Mouse (Mus musculus) hindbrain, embryonic 14.5 days (tissue): ENCODE results near the gene Cpeb3. TPM values are rescaled to one million over a fixed set of nuclear protein-coding genes. Genes with fewer than 3 reads are reported as not detected.
"Not testable (repeated sequence)": the region's sequence is repeated elsewhere in the genome, so short reads cannot be mapped to it uniquely, and the experiment has no call there.

Experiments used
- ATAC-seq: fragments of 200-750 bp; cut with Nextera tagmentation; 2 replicates; pipeline ENCODE4 v1.8.0; 2017; ENCODE audit warnings: moderate number of reproducible peaks, mild to moderate bottlenecking, moderate TSS enrichment, moderate library complexity; ENCODE audit not compliant: low FRiP score
- DNase-seq: peaks from one replicate; pipeline ENCODE4 v3.0.0-alpha.2; 2015; ENCODE audit warnings: low spot score
- H3K27ac ChIP-seq: fragments of 300-500 bp; sonication (generic); 2 replicates; pipeline ENCODE4 v1.5.1; 2014; ENCODE audit warnings: mild to moderate bottlenecking, moderate library complexity
- H3K27me3 ChIP-seq: fragments of 300-500 bp; sonication (generic); 2 replicates; pipeline ENCODE4 v1.6.1; 2014; ENCODE audit warnings: mild to moderate bottlenecking, low read length, mixed read lengths; ENCODE audit not compliant: control insufficient read depth, insufficient read depth
- H3K36me3 ChIP-seq: fragments of 300-500 bp; sonication (generic); replicated peaks from 2 replicates; pipeline ENCODE4 v1.6.1; 2014; ENCODE audit not compliant: control insufficient read depth, insufficient read depth
- H3K4me1 ChIP-seq: fragments of 300-500 bp; sonication (generic); replicated peaks from 2 replicates; pipeline ENCODE4 v1.6.1; 2014; ENCODE audit warnings: antibody characterized with exemption, low read length, mixed read lengths; ENCODE audit not compliant: control insufficient read depth, insufficient read depth
- H3K4me2 ChIP-seq: fragments of 300-500 bp; sonication (generic); replicated peaks from 2 replicates; pipeline ENCODE4 v1.6.1; 2014; ENCODE audit warnings: mild to moderate bottlenecking, moderate library complexity
- H3K4me3 ChIP-seq: fragments of 300-500 bp; sonication (generic); replicated peaks from 2 replicates; pipeline ENCODE4 v1.5.1; 2014; ENCODE audit warnings: mild to moderate bottlenecking, low read length
- H3K9ac ChIP-seq: fragments of 300-500 bp; sonication (generic); 2 replicates; pipeline ENCODE4 v1.6.1; 2014
- H3K9me3 ChIP-seq: fragments of 300-500 bp; sonication (generic); 2 replicates; pipeline ENCODE4 v1.6.1; 2016; ENCODE audit warnings: low read length; ENCODE audit not compliant: control insufficient read depth
- WGBS: fragments of 180-500 bp; shearing (Covaris S2); extraction: QIAGEN DNeasy Blood & Tissue Kit; methylation state at CpG from one replicate; pipeline ENCODE4 v1.1.7; 2014; 5-methylcytosine and 5-hydroxymethylcytosine counted together
- polyA plus RNA-seq: library from polyadenylated mRNA; unstranded; fragments of >200 nt; fragmentation: Nextera tagmentation; extraction: Ambion mirVana; gene quantifications from 2 replicates; pipeline ENCODE4 v1.2.1, GENCODE M21; 2014

Gene Cpeb3
- polyA plus RNA-seq, 1 experiment from 2014 or later = 10.8 TPM

DNA sequence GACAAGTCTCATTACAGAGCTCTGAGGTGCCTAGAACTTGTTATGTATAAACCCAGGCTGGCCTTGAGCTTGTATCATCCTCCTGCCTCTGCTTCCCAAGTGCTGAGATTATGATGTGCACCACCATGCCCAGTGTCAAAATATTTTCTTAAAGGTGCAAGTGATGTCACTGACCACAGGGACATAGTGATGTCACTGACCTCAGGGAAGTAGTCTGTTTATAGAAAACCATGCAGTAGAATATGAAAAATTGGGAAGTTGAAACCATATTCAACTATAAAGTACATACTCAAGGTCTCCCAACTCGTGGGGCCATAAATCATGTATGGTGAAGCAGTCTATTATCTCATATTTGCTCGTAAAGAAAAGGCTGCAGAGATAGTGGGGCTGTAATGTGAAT, 71.3 kb downstream of the Cpeb3 start:
- H3K9ac ChIP-seq = no peak overlapping the region
- no peak overlapping the region for H3K4me3 ChIP-seq
- H3K36me3 ChIP-seq = no peaks in the 10 kb centered on the region
- 75% methylated on average over 2 of the region's 2 CpGs for WGBS
- no peak overlapping the region for H3K27ac ChIP-seq
- H3K9me3 ChIP-seq = no peaks in the 10 kb centered on the region
- ATAC-seq (no peak), DNase-seq (no peak)
- H3K4me2 ChIP-seq = no peak overlapping the region
- no peaks in the 10 kb centered on the region for H3K4me1 ChIP-seq
- no peaks in the 10 kb centered on the region for H3K27me3 ChIP-seq

DNA sequence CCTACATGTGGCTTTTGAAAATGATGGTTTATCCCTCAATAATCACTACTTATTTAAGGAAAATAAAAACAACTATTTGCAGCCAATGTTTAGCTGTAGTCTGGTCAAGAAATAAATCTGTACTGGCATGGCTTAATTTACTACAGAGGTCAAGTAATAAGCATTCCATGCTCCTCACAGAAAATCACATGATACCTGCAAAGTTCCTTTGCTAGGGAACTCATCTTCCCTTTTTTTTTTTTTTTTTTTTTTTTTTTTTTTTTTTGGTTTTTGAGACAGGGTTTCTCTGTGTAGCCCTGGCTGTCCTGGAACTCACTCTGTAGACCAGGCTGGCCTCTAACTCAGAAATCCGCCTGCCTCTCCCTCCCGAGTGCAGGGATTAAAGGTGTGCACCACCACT, 72.9 kb downstream of the Cpeb3 start:
- H3K27me3 ChIP-seq, H3K4me1 ChIP-seq, H3K4me3 ChIP-seq, H3K9me3 ChIP-seq, H3K4me2 ChIP-seq, H3K36me3 ChIP-seq, ATAC-seq, DNase-seq, H3K27ac ChIP-seq, H3K9ac ChIP-seq: not testable (repeated sequence)
- WGBS = 100% methylated on average over 2 of the region's 2 CpGs

DNA sequence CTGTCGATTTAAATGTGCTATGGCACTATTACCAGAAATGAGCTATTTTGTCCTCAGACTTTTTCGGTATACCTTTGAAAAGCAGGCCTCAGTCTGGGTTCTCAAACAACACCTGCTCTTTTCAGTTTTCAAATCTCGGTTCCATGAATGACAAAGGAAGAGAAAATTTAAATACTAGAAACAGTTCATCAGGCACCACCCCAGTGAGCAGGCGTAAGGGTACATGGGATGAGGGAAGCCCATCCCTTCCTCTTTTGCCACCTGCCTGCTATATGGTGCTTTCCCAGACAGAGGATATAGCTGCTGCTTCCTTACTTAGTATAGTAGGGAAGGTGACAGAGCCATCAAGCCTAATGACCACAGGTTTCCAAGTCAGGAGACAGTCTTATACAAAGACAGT, 74.7 kb downstream of the Cpeb3 start:
- no peak overlapping the region for H3K4me3 ChIP-seq
- no peak for ATAC-seq
- H3K4me1 ChIP-seq = no peaks in the 10 kb centered on the region
- WGBS = 91% methylated on average over 4 of the region's 4 CpGs
- no peak overlapping the region for H3K9ac ChIP-seq
- H3K9me3 ChIP-seq = no peaks in the 10 kb centered on the region
- no peaks in the 10 kb centered on the region for H3K36me3 ChIP-seq
- no peak for DNase-seq
- H3K4me2 ChIP-seq = no peak overlapping the region
- no peaks in the 10 kb centered on the region for H3K27me3 ChIP-seq
- H3K27ac ChIP-seq = no peak overlapping the region

DNA sequence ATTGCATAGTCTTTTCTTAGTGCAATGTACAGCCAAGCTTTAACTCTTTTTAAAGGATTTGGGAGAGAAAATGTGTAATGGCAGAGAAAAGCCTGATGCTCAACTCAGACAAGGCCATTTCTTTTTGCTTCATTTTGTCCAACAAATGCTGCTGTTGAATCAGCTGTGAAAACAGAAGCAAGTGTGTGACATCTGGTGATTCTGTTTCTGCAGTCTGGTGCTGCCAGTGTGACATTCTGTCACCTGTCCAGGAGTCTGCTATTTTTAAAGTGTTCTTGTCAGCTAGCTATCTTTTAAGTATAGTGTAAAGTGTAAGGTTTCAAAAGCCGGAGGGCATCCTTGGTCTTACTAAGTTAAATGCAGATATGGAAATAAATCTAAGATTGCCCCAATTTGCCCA, 76.7 kb downstream of the Cpeb3 start:
- ATAC-seq = no peak
- no peak overlapping the region for H3K27ac ChIP-seq
- DNase-seq = no peak
- no peaks in the 10 kb centered on the region for H3K4me1 ChIP-seq
- no peaks in the 10 kb centered on the region for H3K36me3 ChIP-seq
- H3K4me2 ChIP-seq = no peak overlapping the region
- H3K4me3 ChIP-seq = no peak overlapping the region
- no peak overlapping the region for H3K9ac ChIP-seq
- 93% methylated on average over 1 of the region's 1 CpGs for WGBS
- H3K27me3 ChIP-seq = no peaks in the 10 kb centered on the region
- no peaks in the 10 kb centered on the region for H3K9me3 ChIP-seq

DNA sequence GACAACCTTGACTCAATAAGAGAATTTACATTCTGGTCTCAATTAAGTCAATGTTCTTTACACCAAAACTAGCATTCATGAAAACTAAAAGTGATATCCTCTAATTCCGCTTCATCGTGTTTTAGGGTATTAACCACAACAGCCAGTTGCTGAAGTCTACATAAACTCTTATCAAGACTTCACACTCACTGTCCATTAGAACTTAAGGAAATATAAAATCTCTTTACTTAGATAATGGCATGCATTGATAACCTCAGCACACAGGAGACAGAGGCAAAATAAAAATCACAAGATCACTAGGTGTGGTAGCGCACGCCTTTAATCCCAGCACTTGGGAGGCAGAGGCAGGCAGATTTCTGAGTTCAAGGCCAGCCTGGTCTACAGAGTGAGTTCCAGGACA, 79.9 kb downstream of the Cpeb3 start:
- Histone ChIP-seq H3K27me3 (no peaks in the 10 kb centered on the region), H3K9me3 (no peaks in the 10 kb centered on the region), H3K9ac (no peak overlapping the region), H3K4me1 (no peaks in the 10 kb centered on the region), H3K4me2 (no peak overlapping the region), H3K4me3 (no peak overlapping the region), H3K27ac (no peak overlapping the region), H3K36me3 (peaks cover 3% of the 10 kb centered on the region; the same call in 1 of the 2 replicates)
- ATAC-seq (no peak), DNase-seq (no peak)
- 98% methylated on average over 4 of the region's 4 CpGs for WGBS

DNA sequence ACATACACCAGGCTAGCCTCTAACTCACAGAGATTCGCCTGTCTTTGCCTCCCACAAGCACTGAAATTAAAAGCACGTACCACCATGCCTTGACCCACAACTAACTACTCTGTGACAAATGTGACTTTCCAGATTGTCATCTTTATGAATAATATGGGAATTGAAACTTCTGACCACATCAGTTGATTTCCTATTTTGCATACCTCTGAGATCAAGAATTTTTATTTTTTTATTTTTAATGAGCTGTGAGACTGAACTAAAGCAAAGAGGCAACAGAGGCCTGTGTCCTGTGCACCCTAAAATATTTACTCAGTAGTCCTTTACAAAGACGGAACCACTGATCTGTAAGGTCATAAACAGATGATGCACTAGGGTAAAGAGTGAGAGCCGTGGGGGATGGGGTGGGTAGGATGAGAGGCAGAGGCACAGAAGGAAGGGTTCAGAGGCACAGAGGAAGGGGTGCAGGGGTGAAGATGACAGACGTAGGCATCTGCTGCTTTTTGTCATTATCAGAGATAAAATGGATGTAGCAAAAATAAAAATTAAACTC, 81.3 kb downstream of the Cpeb3 start:
- WGBS = 78% methylated on average over 5 of the region's 5 CpGs
- DNase-seq (no peak), ATAC-seq (no peak)
- Histone ChIP-seq H3K36me3 (peaks cover 3% of the 10 kb centered on the region; the same call in 1 of the 2 replicates), H3K4me2 (no peak overlapping the region), H3K4me1 (no peaks in the 10 kb centered on the region), H3K4me3 (no peak overlapping the region), H3K27me3 (no peaks in the 10 kb centered on the region), H3K27ac (no peak overlapping the region), H3K9me3 (no peaks in the 10 kb centered on the region), H3K9ac (no peak overlapping the region)

DNA sequence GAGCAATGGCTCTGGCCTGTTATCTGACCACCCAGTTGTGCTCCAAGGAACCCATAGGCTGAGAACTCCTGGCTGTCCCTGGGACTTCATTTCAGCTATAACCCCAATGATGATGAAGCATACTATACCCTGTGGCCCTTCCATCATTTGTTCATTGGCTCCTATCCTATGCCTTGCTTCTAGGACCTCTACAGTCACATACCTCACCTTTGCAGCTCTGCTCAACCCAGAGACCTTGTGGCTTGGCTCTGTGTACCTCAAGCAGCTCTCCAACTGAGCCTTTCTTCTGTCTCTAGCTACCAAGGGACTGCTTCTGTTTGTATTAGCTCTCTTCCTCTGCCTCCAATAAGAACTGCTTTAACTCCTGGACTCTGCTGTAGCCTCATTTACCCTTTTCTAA, 83.4 kb downstream of the Cpeb3 start:
- Histone ChIP-seq H3K27me3 (no peaks in the 10 kb centered on the region), H3K4me3 (no peak overlapping the region), H3K4me1 (no peaks in the 10 kb centered on the region), H3K9me3 (no peaks in the 10 kb centered on the region), H3K27ac (no peak overlapping the region), H3K36me3 (peaks cover 3% of the 10 kb centered on the region; the same call in 1 of the 2 replicates), H3K9ac (no peak overlapping the region), H3K4me2 (no peak overlapping the region)
- no peak for ATAC-seq
- no peak for DNase-seq

DNA sequence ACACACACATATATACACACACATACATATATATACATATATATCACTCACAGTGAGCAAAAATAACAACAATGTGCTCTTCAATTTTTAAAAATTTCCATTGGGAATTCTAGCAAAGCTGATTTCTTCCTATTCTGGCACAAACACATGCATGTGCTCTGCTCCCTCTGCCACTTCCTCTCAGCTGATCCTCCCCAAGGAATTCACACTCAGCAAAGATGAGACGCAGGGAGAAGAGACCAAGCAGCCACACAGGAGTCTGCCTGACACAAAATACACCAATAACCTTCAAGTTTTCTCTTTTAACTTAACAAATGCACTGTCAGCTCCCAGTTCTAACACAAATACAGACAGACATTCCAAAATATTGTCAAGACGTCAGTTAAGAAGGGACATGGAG, 89.1 kb downstream of the Cpeb3 start:
- no peak for ATAC-seq
- Histone ChIP-seq H3K4me1 (no peaks in the 10 kb centered on the region), H3K9ac (no peak overlapping the region), H3K9me3 (no peaks in the 10 kb centered on the region), H3K4me3 (no peak overlapping the region), H3K27ac (no peak overlapping the region), H3K4me2 (no peak overlapping the region), H3K27me3 (no peaks in the 10 kb centered on the region), H3K36me3 (peaks cover 5% of the 10 kb centered on the region; the same call in 1 of the 2 replicates)
- WGBS = 51% methylated on average over 2 of the region's 2 CpGs
- no peak for DNase-seq

DNA sequence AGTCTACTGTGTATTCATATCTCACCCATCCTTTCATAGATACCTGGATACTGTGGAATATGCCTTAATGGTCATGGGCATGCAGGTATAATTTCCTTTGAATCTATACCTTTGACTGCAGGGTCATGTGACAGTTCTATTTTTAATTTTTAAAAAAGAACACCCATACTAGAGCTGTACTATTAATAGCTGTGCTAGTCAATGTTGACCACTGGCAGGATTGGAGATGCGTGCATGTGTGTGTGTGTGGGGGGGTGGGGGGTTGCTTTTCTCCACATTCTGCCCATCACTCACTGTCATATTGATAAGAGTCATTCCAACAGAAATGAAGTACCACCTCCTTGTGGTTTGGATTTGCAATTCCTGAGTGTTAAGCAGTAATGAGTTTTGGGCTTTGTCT, 92.6 kb downstream of the Cpeb3 start:
- no peak overlapping the region for H3K4me2 ChIP-seq
- 97% methylated on average over 1 of the region's 1 CpGs for WGBS
- no peak overlapping the region for H3K9ac ChIP-seq
- ATAC-seq = no peak
- H3K9me3 ChIP-seq = no peaks in the 10 kb centered on the region
- no peaks in the 10 kb centered on the region for H3K27me3 ChIP-seq
- H3K27ac ChIP-seq = no peak overlapping the region
- H3K36me3 ChIP-seq = peaks cover 5% of the 10 kb centered on the region; the same call in 1 of the 2 replicates
- H3K4me3 ChIP-seq = no peak overlapping the region
- no peaks in the 10 kb centered on the region for H3K4me1 ChIP-seq
- DNase-seq = no peak

DNA sequence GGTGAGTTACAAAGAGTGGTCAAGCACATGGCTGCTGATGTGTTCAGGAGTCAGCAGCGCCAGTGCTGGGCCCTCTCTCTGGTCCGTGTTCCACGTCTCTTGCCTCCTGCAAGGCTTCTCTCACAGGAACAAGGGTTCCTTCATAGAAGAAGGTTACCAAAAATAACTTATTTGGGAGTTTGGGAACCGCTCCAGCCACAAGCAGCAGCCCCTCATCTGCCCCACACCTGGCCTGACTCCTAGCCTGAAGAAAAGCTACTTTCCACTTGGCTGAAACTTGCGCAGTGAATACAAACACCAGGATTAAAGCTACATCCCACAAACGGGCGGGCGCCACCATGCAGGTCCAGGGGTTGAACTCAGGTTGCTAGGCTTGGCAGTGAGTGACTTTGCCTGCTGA, 93.0 kb downstream of the Cpeb3 start:
- Histone ChIP-seq H3K9me3 (no peaks in the 10 kb centered on the region), H3K4me1 (no peaks in the 10 kb centered on the region), H3K27me3 (no peaks in the 10 kb centered on the region), H3K27ac (no peak overlapping the region), H3K4me2 (no peak overlapping the region), H3K9ac (no peak overlapping the region), H3K36me3 (peaks cover 5% of the 10 kb centered on the region; the same call in 1 of the 2 replicates), H3K4me3 (no peak overlapping the region)
- DNase-seq (no peak), ATAC-seq (no peak)
- 88% methylated on average over 8 of the region's 8 CpGs for WGBS
